Mouse (Mus musculus) lung, postnatal 36 days (tissue): Measurements from ENCODE around the gene Brix1.
"Not testable (repeated sequence)": the region's sequence is repeated elsewhere in the genome, so short reads cannot be mapped to it uniquely, and the experiment has no call there.

Experiments
- DNase-seq: peaks from one replicate; pipeline ENCODE4 v3.0.0; 2022; ENCODE audit warnings: mixed read lengths

The Brix1 gene

GRCm38 (mm10) chr15:10485484-10486364, at the start of gene Brix1, which contains the start of gene Rad1:
Gene Brix1 (minus strand): TSS chr15:10485947.
Gene Rad1 (plus strand): TSS chr15:10486018.
- DNase-seq: peak; percentile 98

GRCm38 (mm10) chr15:10534591-10534990, 48.8 kb upstream of the Brix1 start:
- DNase-seq: no peak

GRCm38 (mm10) chr15:10533361-10533760, 47.6 kb upstream of the Brix1 start:
- not testable (repeated sequence) for DNase-seq

GRCm38 (mm10) chr15:10531352-10531751, 45.6 kb upstream of the Brix1 start:
- no peak for DNase-seq

- DNase-seq: no peak
These were observed 40.1 kb upstream of the Brix1 start for GRCm38 (mm10) chr15:10525896-10526295.

DNA sequence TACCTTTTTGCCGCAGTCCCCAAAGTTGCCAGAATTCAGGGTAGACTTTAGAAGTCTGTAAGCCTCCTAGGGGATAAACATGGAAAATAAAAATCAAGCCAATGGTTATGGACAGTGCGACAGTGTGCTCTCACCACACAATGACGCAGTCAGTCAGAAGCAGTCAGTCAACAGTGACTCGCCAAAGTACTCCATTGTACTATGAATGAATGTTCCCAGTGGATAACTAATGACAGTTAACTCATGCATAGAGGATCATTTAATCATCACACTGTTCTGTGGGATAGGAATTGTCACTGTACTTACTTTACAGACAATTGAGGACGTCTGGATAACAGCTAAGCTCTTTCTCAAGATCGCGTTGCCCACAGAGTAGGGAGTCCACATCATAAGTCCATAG, 29.4 kb upstream of the Brix1 start:
- DNase-seq: no peak

DNA sequence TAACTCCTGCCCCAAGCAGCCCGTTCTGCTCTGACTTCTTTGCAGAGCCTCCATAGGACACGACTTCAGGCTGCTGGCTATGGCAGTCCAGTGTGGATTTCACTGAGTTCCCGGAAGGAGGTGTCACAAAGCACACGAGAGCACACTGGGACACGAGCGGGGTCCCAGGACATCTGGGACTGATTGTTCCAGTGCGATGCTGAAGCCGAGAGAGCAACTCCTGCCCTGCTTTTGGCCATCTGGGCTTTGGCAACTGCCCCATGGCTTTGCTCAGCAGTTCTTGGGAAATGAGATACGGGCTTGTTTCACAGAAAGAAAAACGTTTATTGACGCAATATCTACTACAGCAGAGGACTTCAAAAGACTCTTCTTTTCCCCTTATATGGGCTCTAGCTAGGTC, 20.4 kb upstream of the Brix1 start:
- peak; percentile 18 for DNase-seq

- DNase-seq: peak; percentile 48
These were observed 15.3 kb upstream of the Brix1 start for GRCm38 (mm10) chr15:10500838-10501719.

DNA sequence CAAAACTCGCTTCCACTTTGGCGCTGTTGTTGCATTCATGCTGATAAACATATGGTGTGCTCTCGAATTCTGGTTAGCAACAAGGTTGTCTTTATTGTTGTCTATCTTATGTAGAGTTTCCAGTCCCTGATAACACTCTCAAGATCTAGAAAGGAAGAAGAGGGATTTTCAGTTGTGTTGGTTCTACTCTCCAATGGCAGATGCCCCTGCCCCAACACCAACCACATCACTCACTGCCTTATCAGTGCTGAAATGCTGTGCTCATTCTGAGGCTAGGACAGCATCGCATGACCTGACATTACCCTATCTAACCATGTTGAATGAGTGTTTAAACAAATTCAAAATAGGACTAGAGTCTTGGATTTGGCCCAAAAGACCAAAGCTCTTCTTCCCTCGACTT, 14.3 kb upstream of the Brix1 start:
- DNase-seq: no peak

- DNase-seq: no peak
These were observed 13.8 kb upstream of the Brix1 start for GRCm38 (mm10) chr15:10499593-10499992.

- DNase-seq: not testable (repeated sequence)
These were observed 10.9 kb upstream of the Brix1 start for GRCm38 (mm10) chr15:10496696-10497095.

DNA sequence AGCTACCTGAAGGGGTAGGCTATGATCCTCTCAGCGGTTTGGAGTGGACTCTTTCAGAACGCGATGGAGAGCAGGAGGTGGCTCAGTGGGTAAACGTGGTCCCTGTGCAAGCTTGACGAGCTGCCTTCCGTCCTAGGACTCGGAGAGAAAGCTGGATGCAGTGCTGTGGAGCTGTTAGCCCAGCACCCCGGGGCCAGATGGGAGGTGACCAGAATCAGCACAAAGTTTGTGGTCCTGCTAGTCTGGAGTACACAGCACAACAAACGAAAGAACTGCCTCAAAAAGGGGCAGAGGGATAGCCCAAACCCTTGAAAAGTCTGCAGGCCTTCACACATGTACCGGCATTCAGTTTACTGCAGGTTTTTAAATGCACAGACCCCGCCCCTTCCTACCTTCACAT, 10.2 kb upstream of the Brix1 start:
- DNase-seq: no peak

GRCm38 (mm10) chr15:10490101-10490500, 4.4 kb upstream of the Brix1 start:
- no peak for DNase-seq

DNA sequence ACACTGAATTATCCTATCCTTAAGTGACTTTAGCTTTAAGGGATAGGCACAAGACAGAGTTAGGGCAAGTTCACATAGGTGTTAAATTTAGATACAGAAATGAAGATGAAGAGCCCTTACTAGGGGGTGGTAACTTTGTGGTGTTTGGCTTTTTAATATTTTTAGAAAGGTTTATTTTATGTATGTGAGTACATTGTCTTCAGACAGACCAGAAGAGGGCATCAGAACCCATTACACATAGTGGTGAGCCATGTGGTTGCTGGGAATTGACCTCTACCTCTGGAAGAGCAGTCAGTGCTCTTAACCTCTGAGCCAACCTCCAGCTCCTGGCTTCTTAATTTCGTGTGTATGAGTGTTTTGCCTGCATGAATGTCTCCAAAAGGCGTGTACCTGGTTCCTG, 1.5 kb upstream of the Brix1 start:
- no peak for DNase-seq

DNA sequence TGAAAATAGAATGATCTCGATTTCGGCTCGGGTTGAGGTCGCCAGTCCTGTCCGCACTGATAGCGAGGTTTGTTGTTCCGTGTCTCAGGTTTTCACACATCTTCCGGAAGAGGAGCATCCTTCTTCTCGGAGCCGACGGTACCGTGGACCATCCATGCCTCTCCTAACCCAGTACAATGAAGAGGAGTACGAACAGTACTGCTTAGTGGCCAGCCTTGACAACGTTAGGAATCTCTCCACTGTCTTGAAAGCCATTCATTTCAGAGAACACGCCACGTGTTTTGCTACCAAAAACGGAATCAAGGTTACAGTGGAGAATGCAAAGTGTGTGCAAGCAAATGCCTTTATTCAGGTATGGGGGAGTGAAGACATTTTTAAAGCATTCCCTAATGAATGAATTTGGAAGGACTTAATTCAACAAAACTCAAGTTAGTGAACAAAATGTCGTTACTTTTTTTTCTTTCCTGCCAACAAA, 655 bp upstream of the Brix1 start:
- DNase-seq: no peak

DNA sequence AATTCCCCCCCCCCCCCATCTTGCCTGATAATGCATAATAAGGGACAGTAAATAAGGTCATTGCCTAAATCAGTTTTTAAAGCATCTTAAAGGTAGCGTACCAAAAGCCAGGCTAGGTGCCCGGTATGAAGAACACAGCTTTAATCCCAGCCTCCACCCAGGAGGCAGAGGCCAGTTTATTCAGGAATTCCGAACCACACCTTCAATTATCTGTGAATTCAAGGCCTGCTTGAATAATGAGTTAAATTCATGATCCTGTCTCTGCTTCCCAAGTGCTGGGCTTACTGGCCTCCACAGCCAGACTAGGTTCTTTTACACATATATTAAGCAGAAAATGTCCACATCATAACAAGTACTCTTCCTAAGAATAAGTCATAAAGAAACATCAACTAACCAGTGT, 14.8 kb downstream of the Brix1 start:
- DNase-seq: no peak

DNA sequence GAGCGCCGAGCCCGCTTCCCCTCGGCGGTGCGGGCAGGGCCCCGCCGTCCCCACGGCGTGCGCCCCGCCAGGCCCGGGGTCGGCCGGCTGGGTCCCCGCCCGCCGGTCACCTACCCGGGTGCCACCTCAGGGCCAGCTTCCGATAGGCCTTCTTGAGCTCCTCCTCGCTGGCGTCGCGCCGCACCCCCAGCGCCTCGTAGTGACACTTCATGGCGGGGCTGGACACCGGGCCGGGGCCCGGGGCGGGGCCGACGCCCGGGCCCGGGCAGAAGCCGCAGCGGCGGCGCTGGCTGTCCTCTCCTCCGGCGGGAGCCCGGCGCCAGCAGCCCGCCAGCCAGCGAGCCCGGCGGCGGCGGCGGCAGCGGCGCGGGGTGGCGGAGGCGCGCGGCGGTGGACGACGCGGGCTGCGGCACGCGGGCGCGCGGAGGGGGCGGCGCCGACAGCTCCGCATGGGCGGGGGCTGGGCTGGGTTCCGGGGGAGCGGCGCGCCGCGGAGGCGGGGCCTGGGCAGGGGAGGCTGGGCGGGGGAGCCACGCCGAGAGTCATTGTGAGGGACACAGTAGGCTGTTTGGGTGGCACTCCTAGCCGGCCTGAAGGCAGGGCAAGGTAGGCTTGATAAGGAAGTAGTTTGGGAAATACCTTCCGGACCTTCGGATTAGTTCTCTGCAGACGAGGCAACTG, 15.5 kb downstream of the Brix1 start, which contains the start of gene Dnajc21:
TSS of gene Dnajc21 (minus strand) at position 366 of the 681 bp plus-strand sequence.
- DNase-seq: peak; percentile 95

- peak; percentile 30 for DNase-seq
These were observed 16.1 kb downstream of the Brix1 start for GRCm38 (mm10) chr15:10469641-10470150.

- no peak for DNase-seq
These were observed 17.0 kb downstream of the Brix1 start for GRCm38 (mm10) chr15:10468761-10469160.

DNA sequence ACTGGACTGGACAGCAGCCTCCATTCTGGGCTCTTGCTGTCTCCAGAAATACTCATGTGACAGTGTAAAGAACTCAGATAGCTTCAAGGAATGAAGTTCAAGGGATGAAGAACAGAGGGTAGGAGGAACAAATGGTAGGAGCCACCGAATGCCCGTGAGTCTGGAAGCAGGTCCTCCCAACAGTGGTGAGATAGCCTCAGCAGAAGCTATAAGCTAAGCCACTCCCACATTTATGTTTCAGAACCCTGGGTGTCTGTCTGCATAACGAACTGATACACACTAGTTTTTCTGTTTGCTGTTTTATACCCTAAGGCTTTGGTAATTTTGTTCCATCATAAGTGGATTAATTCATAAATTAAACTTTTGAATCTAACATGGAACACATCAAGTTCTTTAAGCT, 21.1 kb downstream of the Brix1 start:
- no peak for DNase-seq

- no peak for DNase-seq
These were observed 22.2 kb downstream of the Brix1 start for GRCm38 (mm10) chr15:10463555-10463954.

DNA sequence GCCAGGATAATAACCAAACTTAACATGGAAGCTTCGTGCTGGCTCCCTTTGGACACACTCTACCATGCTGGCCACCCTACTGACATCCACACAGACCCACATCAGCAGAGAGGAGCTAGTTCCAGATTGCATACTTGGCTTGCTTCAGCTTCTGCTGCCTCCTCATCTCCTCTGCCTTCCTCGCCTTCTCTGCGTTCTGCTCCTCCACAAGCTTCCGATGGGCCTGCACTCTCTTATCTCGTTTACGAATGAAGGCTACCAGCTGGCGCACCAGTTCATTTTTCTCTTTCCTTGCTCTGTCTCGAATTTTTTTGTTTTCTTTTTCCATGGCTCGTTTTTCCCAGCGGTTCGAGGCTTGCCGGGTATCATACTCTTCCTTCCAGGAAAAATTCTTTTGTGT, 24.8 kb downstream of the Brix1 start:
- DNase-seq: no peak

DNA sequence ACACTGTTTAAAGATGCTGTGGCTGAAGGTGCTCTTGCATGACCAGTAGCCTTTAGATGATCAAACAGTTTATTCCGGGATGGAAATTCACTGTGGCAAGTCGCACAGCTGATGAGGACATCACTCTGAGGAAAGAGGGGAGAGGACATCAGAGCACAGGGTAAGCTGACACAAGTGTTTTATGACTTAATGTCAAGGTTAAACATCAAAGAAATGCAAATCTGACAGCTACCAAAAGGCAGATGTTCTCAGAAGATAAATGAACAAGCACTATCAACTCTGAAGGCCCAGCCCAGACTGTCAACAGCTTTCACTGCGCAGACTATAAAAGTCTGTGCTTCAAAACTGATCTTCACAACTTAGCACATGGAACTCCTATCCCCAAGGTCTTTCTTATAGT, 38.6 kb downstream of the Brix1 start:
- DNase-seq: no peak
